Mouse (Mus musculus) thymus, adult 18-20 months (tissue): Measurements from ENCODE around the gene Mbl2.
"Not testable (repeated sequence)": the region's sequence is repeated elsewhere in the genome, so short reads cannot be mapped to it uniquely, and the experiment has no call there.

Source experiments
- DNase-seq, 2 experiments: peaks; one replicate each; pipeline ENCODE4 v3.0.0; 2022; ENCODE audit warnings: mixed read lengths in 2 of 2

Mbl2 gene

GRCm38 (mm10) chr19:30232691-30233090, at the start of gene Mbl2:
Gene Mbl2, plus strand, starts transcription at chr19:30232942.
- DNase-seq, result no peak

DNA sequence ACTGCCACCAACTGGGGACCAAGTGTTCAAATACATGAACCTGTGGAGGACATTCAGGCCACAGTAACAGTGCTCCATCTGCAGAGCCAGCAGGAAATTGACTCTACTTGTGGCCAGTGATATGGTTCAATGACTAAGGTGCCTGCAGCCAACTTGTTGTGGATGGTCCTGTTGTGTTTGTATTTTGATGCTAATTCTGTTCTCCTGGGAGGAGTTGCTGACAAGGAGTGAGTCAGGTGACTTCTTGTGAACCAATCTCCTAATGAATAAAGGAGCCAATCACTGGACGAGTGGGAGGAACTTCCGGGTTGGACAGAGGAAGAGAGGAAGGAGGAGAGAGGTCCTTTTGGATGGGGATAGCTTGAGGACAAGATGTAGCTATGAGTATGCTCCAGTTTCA, 47.2 kb upstream of the Mbl2 start:
- DNase-seq, result no peak

GRCm38 (mm10) chr19:30187232-30187631, 45.5 kb upstream of the Mbl2 start:
- no peak for DNase-seq

DNA sequence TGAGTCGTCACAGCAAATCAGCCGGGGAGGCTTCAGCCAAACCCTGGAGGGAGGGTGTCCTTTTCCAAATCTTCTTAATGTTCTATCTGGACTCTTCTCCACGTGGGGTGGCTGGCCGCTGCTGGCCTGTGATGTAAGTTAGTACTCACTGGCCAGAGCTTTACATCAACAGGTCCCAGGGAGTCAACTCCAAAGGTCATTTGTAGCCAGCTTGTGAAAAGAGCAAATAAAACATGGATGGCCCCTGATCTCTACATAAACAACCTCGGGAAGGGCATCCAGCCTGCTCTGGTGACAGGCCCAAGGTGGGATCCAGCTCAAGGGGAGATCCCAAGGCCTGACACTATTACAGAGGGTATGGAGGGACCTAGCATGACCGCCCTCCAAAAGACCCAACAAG, 37.7 kb upstream of the Mbl2 start:
- no peak for DNase-seq

GRCm38 (mm10) chr19:30202177-30202576, 30.6 kb upstream of the Mbl2 start:
- no peak for DNase-seq

GRCm38 (mm10) chr19:30205159-30205816, 27.5 kb upstream of the Mbl2 start:
- DNase-seq, result no peak

- no peak for DNase-seq
Measured at GRCm38 (mm10) chr19:30205874-30206273, 26.9 kb upstream of the Mbl2 start.

GRCm38 (mm10) chr19:30206981-30207380, 25.8 kb upstream of the Mbl2 start:
- no peak for DNase-seq

DNA sequence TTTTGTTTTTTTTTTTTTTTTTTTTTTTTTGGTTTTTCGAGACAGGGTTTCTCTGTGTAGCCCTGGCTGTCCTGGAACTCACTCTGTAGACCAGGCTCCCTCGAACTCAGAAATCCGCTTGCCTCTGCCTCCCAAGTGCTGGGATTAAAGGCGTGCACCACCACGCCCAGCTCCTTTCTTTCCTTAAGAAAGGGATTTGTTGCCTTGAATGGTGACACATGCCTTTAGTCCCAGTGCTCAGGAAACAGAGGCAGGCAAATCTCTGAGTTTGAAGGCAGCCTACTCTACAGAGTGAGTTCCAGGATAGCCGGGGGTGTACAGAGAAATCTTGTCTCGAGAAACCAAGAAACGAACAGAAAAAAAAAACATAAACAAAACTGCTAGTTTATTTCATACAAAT, 23.7 kb upstream of the Mbl2 start:
- DNase-seq, result not testable (repeated sequence)

DNA sequence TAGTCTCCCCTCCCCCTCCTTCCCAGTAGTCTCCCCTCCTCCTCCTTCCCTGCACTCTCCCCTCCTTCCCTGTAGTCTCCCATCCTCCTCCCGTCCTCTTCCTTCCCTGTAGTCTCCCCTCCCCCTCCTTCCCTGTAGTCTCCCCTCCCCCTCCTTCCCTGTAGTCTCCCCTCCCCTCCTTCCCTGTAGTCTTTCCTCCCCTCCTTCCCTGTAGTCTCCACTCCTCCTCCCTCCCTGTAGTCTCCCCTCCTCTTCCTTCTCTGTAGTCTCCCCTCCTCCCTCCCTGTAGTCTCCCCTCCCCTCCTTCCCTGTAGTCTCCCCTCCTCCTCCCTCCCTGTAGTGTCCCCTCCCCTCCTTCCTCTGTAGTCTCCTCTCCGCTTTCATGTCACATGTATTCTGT, 18.7 kb upstream of the Mbl2 start:
- no peak for DNase-seq

DNA sequence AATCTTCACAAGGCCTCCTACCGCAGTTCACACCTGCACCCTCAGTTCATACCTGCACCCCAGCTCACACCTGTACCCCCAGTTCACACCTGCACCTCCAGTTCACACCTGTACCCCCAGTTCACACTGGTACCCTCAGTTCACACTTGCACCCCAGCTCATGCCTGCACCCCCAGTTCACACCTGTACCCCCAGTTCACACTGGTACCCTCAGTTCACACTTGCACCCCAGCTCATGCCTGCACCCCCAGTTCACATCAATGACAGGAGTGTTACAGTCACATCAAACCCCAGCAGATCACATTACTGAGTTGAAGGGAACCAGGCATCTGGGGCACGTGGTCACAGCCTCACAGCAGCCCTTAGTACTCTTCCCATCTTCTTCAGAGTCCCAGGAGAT, 17.0 kb upstream of the Mbl2 start:
- not testable (repeated sequence) for DNase-seq

DNA sequence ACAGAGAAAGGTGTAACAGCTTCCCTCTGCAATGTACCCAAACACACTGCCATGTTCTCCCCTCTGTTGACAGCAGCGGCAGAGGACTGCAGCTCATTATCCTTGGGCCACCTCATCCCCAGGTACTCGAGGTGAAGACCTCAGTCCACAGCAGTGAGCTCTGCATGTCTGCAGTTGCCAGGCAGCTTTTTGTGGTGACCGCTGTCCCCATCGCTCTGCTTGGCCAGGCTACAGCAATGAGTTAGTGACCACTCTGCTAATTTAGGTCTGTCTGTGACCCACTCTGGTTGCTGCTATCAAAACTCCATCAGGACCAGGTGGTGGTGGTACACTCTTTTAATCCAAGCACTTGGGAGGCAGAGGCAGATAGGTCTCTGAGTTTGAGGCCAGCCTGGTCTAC, 16.6 kb upstream of the Mbl2 start:
- DNase-seq, result no peak

DNA sequence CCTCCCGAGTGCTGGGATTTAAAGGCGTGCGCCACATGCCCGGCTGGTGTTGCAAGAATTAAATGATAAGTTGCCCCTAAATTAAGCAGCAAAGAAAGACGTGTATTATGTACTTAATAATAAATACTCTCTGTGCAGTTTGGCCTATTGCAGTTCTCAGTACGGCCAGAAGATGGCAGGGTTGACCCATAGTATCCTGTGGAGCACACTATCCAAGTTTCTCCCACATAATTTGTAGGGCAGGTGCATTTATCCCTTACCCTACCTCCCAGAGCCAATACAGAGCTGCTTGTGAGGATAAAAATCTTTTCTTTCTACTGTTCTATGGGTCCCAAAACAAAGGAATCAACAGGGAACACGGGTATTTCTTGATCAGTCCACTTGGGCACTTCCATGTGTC, 15.4 kb upstream of the Mbl2 start:
- no peak for DNase-seq

DNA sequence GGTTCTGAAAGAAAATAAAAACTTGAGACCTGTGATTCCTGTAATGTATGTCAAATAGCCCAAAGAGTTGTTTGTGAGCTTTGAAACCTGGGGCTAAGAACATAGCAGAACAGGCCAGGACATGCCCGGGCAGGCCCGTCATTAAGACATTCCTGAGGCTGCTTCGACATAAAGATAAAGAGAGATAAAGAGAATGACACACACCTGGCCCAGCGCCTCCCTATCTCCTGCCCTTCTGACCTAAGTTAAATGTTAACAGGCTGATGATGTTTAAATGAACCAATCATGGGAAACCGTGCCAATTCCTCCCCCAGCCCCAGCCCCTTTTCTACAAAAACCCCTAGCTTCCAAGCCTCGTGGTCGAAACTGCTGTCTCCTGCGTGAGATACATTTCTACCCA, 10.1 kb upstream of the Mbl2 start:
- DNase-seq, result not testable (repeated sequence)

GRCm38 (mm10) chr19:30229477-30229876, 3.3 kb upstream of the Mbl2 start:
- no peak for DNase-seq

DNA sequence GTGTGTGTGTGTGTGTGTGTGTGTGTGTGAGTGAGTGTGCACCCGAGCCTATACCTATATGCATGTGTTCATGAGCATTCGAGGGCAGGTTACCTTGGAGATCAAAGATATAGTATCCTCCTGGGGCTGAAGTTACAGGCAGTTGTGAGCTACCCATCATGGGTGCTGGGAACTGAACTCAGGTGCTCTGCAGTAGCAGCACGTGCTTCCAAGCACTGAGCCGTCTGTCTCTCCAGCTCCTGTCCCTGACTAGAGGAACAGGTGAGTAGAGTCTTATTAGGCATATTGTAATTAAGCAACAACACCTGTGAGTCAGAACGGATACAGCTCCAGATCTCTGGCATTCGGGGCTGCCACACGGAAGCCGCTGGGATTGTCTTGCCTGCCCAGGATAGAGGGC, 1.7 kb downstream of the Mbl2 start:
- no peak for DNase-seq

GRCm38 (mm10) chr19:30247359-30247758, 14.6 kb downstream of the Mbl2 start:
- DNase-seq, result no peak

GRCm38 (mm10) chr19:30248822-30249221, 16.1 kb downstream of the Mbl2 start:
- peak in 1 of 2 experiments; percentile 2 for DNase-seq

GRCm38 (mm10) chr19:30252253-30252652, 19.5 kb downstream of the Mbl2 start:
- DNase-seq, result no peak

DNA sequence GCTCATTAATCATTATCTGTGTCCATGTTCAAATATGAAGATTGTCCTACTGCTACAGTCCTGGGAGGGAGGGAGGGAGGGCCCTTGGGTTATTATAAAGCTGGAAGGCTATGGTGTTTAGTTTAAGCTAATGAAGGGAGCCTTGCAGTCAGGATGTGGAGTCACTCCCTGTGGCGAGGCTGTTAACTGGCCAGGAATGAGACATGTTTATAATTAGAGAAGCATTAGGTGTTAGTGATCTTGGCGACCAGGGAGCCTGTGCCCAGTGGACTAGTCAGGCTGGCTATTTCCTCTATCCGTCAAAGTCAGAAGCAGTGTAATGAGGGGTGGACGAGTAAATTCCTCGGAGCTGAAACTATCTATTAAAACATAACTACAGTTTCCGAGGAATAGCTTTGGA, 23.6 kb downstream of the Mbl2 start:
- DNase-seq, result no peak

DNA sequence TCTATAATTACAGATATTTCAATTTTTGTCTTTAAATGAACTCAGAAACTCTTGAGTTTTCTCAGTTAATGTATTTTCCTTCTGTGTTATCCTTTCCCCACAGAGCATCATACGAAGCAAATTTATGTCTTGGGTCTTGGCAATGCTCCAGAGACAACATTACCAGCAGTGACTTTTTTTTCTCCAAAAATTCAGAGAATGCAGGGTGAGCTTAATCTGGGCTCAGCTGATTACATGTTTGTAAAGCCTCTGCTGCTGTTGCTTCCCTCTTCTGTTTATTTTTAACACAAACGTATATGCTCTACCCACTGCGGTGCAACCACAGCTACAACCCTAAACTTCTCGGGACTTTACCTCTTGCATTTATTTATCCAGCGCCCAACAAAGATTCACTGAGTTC, 48.4 kb downstream of the Mbl2 start:
- no peak for DNase-seq

- no peak for DNase-seq
Measured at GRCm38 (mm10) chr19:30287899-30288490, 55.3 kb downstream of the Mbl2 start.
